Mouse (Mus musculus) heart, adult 2 months (tissue): Measurements from ENCODE around the gene Erfe.

Experiments used
- CTCF ChIP-seq: fragments of 200-600 bp; IDR thresholded peaks from 2 replicates; pipeline ENCODE4 v1.8.1; 2022; ENCODE audit warnings: antibody characterized with exemption, mild to moderate bottlenecking, moderate library complexity
- POLR2A ChIP-seq: fragments of 200-500 bp; IDR thresholded peaks from 2 replicates; pipeline ENCODE4 v1.6.1; 2011; ENCODE audit warnings: mild to moderate bottlenecking, low read depth, low read length, control low read depth; ENCODE audit not compliant: insufficient read depth

- TF ChIP-seq CTCF (no peak), POLR2A (peak; percentile 94)
Measured at GRCm38 (mm10) chr1:91413030-91413506, 46.8 kb downstream of the Erfe start.
